Mouse (Mus musculus) spleen, embryonic (tissue): ENCODE data around the gene Grhpr.
"Not testable (repeated sequence)": the region's sequence is repeated elsewhere in the genome, so short reads cannot be mapped to it uniquely, and the experiment has no call there.

ENCODE experiments used
- CTCF ChIA-PET: fragments of 350-600 bp; sonication (Branson Sonifier 250); formaldehyde crosslinking; loops from one replicate; lab custom pipeline; 2022; lab: Charles Lee

Grhpr gene

GRCm38 (mm10) chr4:44973450-44973849, 7.7 kb upstream of the Grhpr start:
- CTCF ChIA-PET = interaction anchor here (0.6 kb wide), 2 partner anchors 9 to 122 kb away, joined by 3 to 4 read pairs; no protein-coding TSS in a partner anchor

GRCm38 (mm10) chr4:44973871-44974270, 7.3 kb upstream of the Grhpr start:
- CTCF ChIA-PET = interaction anchor here (0.6 kb wide), 1 partner anchor 9 kb away, joined by 4 read pairs; no protein-coding TSS in a partner anchor

GRCm38 (mm10) chr4:44974331-44974730, 6.9 kb upstream of the Grhpr start:
- CTCF ChIA-PET = interaction anchor here (0.6 to 0.7 kb wide), 2 partner anchors 447 to 572 kb away, joined by 3 to 7 read pairs; no protein-coding TSS in a partner anchor

- CTCF ChIA-PET = interaction anchor here (1.1 to 1.5 kb wide), 2 partner anchors 8 to 9 kb away, joined by 3 read pairs; no protein-coding TSS in a partner anchor
Measured at GRCm38 (mm10) chr4:44976026-44976615, 5.1 kb upstream of the Grhpr start.

GRCm38 (mm10) chr4:44976921-44977710, 4.1 kb upstream of the Grhpr start:
- CTCF ChIA-PET = interaction anchor here (1.1 to 1.5 kb wide), 2 partner anchors 8 to 9 kb away, joined by 3 read pairs; no protein-coding TSS in a partner anchor

GRCm38 (mm10) chr4:44978175-44978574, 3.0 kb upstream of the Grhpr start:
- CTCF ChIA-PET = no interaction called here

- CTCF ChIA-PET = no interaction called here
Measured at GRCm38 (mm10) chr4:44979794-44980338, 1.3 kb upstream of the Grhpr start.

- CTCF ChIA-PET = interaction anchor here (0.5 to 0.6 kb wide), 2 partner anchors 11 to 15 kb away, joined by 3 read pairs; no protein-coding TSS in a partner anchor
Measured at GRCm38 (mm10) chr4:44981974-44982287, 736 bp downstream of the Grhpr start.

GRCm38 (mm10) chr4:44982440-44983130, 1.4 kb downstream of the Grhpr start:
- CTCF ChIA-PET = interaction anchor here (0.5 kb wide), 1 partner anchor 12 kb away, joined by 3 read pairs; no protein-coding TSS in a partner anchor

GRCm38 (mm10) chr4:44983131-44983740, 2.0 kb downstream of the Grhpr start:
- CTCF ChIA-PET = no interaction called here

- CTCF ChIA-PET = no interaction called here
Measured at GRCm38 (mm10) chr4:44990560-44990959, 9.4 kb downstream of the Grhpr start.

GRCm38 (mm10) chr4:44992330-44992729, 11.1 kb downstream of the Grhpr start:
- CTCF ChIA-PET = not testable (repeated sequence)

- CTCF ChIA-PET = not testable (repeated sequence)
Measured at GRCm38 (mm10) chr4:44993179-44993578, 12.0 kb downstream of the Grhpr start.

- CTCF ChIA-PET = no interaction called here
Measured at GRCm38 (mm10) chr4:44993847-44994246, 12.7 kb downstream of the Grhpr start.

GRCm38 (mm10) chr4:44994776-44995175, 13.6 kb downstream of the Grhpr start:
- CTCF ChIA-PET = no interaction called here

GRCm38 (mm10) chr4:44998071-44998470, 16.9 kb downstream of the Grhpr start:
- CTCF ChIA-PET = no interaction called here

- CTCF ChIA-PET = interaction anchor here (0.6 kb wide), 1 partner anchor 554 kb away, joined by 4 read pairs; no protein-coding TSS in a partner anchor
Measured at GRCm38 (mm10) chr4:45000001-45000400, 18.8 kb downstream of the Grhpr start.

GRCm38 (mm10) chr4:45005452-45005851, 24.3 kb downstream of the Grhpr start:
- CTCF ChIA-PET = interaction anchor here (0.6 kb wide), 1 partner anchor 10 kb away, joined by 18 read pairs; no protein-coding TSS in a partner anchor

GRCm38 (mm10) chr4:45010806-45011415, 29.7 kb downstream of the Grhpr start:
- CTCF ChIA-PET = interaction anchor here (0.7 kb wide), 1 partner anchor 94 kb away, joined by 3 read pairs; no protein-coding TSS in a partner anchor

GRCm38 (mm10) chr4:45011581-45012104, 30.4 kb downstream of the Grhpr start:
- CTCF ChIA-PET = interaction anchor here (0.6 kb wide), 1 partner anchor 31 kb away, joined by 3 read pairs; the partner anchor contains the start of gene Grhpr
